Mouse (Mus musculus): ENCODE data around the gene Hoxb1.

GRCm38 (mm10) chr11:96324965-96325364 lies 40.6 kb upstream of the Hoxb1 start:
- no peak for TF ChIP-seq POLR2A (IDR thresholded peaks at IDR 0.05; ENCODE audit: low read depth, low read length)
- TF ChIP-seq CTCF (IDR thresholded peaks at IDR 0.05; ENCODE audit: extremely low read depth, insufficient read depth, insufficient read length, insufficient replicate concordance) = no peak
